Mouse (Mus musculus) megakaryocyte-erythroid progenitor cell, adult 5-6 weeks (primary cell): ENCODE data around the gene Dpf2. TPM values are rescaled to one million over a fixed set of nuclear protein-coding genes. Genes with fewer than 3 reads are reported as not detected.

Experiments used
- total RNA-seq, 2 experiments: library from RNA; stranded (forward) in 1 of 2; stranded (reverse) in 1 of 2; fragments of 200-1000, 215-1000 nt in 1 of 2; fragments of >200 nt in 1 of 2; fragmentation: Nextera tagmentation in 1 of 2; gene quantifications; 2 replicates each; pipeline ENCODE4 v1.2.3; 2014 to 2017

Gene Dpf2
- total RNA-seq, 2 experiments from 2014 or later: 95.9 to 124 TPM

Other genes with a start within 250 kb of the Dpf2 start
Only the 30 nearest of the 31 such genes appear.
- 17.8 and 18.3 TPM in 2 replicates for gene Map3k11, start 224.3 kb downstream of the Dpf2 start, total RNA-seq (2014; fragmentation: Nextera tagmentation)
- gene Map3k11, start 224.3 kb downstream of the Dpf2 start, total RNA-seq (2017): 10.9 and 15.8 TPM in 2 replicates
- gene Pcnx3, start 224.1 kb downstream of the Dpf2 start, total RNA-seq (2014; fragmentation: Nextera tagmentation): 55.8 and 72.0 TPM in 2 replicates
- 8.2 and 14.4 TPM in 2 replicates for gene Pcnx3, start 224.1 kb downstream of the Dpf2 start, total RNA-seq (2017)
- not detected in 2 replicates for gene Kcnk7, start 208.6 kb downstream of the Dpf2 start, total RNA-seq (2014; fragmentation: Nextera tagmentation)
- 0.19 TPM in 1 of 2 replicates, not detected in the other for gene Kcnk7, start 208.6 kb downstream of the Dpf2 start, total RNA-seq (2017)
- 43.9 and 46.1 TPM in 2 replicates for gene Ehbp1l1, start 186.7 kb downstream of the Dpf2 start, total RNA-seq (2014; fragmentation: Nextera tagmentation)
- gene Ehbp1l1, start 186.7 kb downstream of the Dpf2 start, total RNA-seq (2017): 42.4 and 43.6 TPM in 2 replicates
- 34.3 and 35.1 TPM in 2 replicates for gene Fam89b, start 183.4 kb downstream of the Dpf2 start, total RNA-seq (2014; fragmentation: Nextera tagmentation)
- 12.5 and 13.3 TPM in 2 replicates for gene Fam89b, start 183.4 kb downstream of the Dpf2 start, total RNA-seq (2017)
- 3.5 and 4.4 TPM in 2 replicates for gene Ltbp3, start 172.1 kb downstream of the Dpf2 start, total RNA-seq (2014; fragmentation: Nextera tagmentation)
- 3.4 TPM in 2 replicates for gene Ltbp3, start 172.1 kb downstream of the Dpf2 start, total RNA-seq (2017)
- 28.7 and 43.4 TPM in 2 replicates for gene Scyl1, start 141.6 kb downstream of the Dpf2 start, total RNA-seq (2014; fragmentation: Nextera tagmentation)
- gene Scyl1, start 141.6 kb downstream of the Dpf2 start, total RNA-seq (2017): 20.2 and 23.1 TPM in 2 replicates
- gene Frmd8, start 37.7 kb downstream of the Dpf2 start, total RNA-seq (2014; fragmentation: Nextera tagmentation): 12.5 and 14.1 TPM in 2 replicates
- 10.7 and 14.3 TPM in 2 replicates for gene Frmd8, start 37.7 kb downstream of the Dpf2 start, total RNA-seq (2017)
- gene Slc25a45, start 35.2 kb downstream of the Dpf2 start, total RNA-seq (2014; fragmentation: Nextera tagmentation): 10.0 and 20.1 TPM in 2 replicates
- 11.7 and 11.9 TPM in 2 replicates for gene Slc25a45, start 35.2 kb downstream of the Dpf2 start, total RNA-seq (2017)
- gene Tigd3, start 18.9 kb downstream of the Dpf2 start, total RNA-seq (2014; fragmentation: Nextera tagmentation): 5.3 and 5.9 TPM in 2 replicates
- 2.2 and 3.1 TPM in 2 replicates for gene Tigd3, start 18.9 kb downstream of the Dpf2 start, total RNA-seq (2017)
- gene Cdc42ep2, start 11.8 kb upstream of the Dpf2 start, total RNA-seq (2014; fragmentation: Nextera tagmentation): 0.77 TPM in 1 of 2 replicates, not detected in the other
- gene Cdc42ep2, start 11.8 kb upstream of the Dpf2 start, total RNA-seq (2017): not detected in 2 replicates
- gene Pola2, start 51.2 kb upstream of the Dpf2 start, total RNA-seq (2014; fragmentation: Nextera tagmentation): 134 and 164 TPM in 2 replicates
- 62.6 and 87.0 TPM in 2 replicates for gene Pola2, start 51.2 kb upstream of the Dpf2 start, total RNA-seq (2017)
- gene Slc22a20, start 73.1 kb upstream of the Dpf2 start, total RNA-seq (2014; fragmentation: Nextera tagmentation): not detected in 2 replicates
- not detected in 2 replicates for gene Slc22a20, start 73.1 kb upstream of the Dpf2 start, total RNA-seq (2017)
- 41.2 and 46.0 TPM in 2 replicates for gene Capn1, start 102.9 kb upstream of the Dpf2 start, total RNA-seq (2014; fragmentation: Nextera tagmentation)
- gene Capn1, start 102.9 kb upstream of the Dpf2 start, total RNA-seq (2017): 30.6 and 53.5 TPM in 2 replicates
- 31.2 and 52.3 TPM in 2 replicates for gene Syvn1, start 133.6 kb upstream of the Dpf2 start, total RNA-seq (2014; fragmentation: Nextera tagmentation)
- gene Syvn1, start 133.6 kb upstream of the Dpf2 start, total RNA-seq (2017): 5.8 and 7.5 TPM in 2 replicates
- gene Mrpl49, start 144.8 kb upstream of the Dpf2 start, total RNA-seq (2014; fragmentation: Nextera tagmentation): 54.4 and 64.1 TPM in 2 replicates
- 33.6 and 41.0 TPM in 2 replicates for gene Mrpl49, start 144.8 kb upstream of the Dpf2 start, total RNA-seq (2017)
- gene Fau, start 144.8 kb upstream of the Dpf2 start, total RNA-seq (2014; fragmentation: Nextera tagmentation): 2,866 and 2,996 TPM in 2 replicates
- gene Fau, start 144.8 kb upstream of the Dpf2 start, total RNA-seq (2017): 1,307 and 1,586 TPM in 2 replicates
- gene Znhit2, start 148.2 kb upstream of the Dpf2 start, total RNA-seq (2014; fragmentation: Nextera tagmentation): 11.5 and 16.7 TPM in 2 replicates
- 10.7 and 11.2 TPM in 2 replicates for gene Znhit2, start 148.2 kb upstream of the Dpf2 start, total RNA-seq (2017)
- gene Tm7sf2, start 155.4 kb upstream of the Dpf2 start, total RNA-seq (2014; fragmentation: Nextera tagmentation): 13.7 and 14.7 TPM in 2 replicates
- gene Tm7sf2, start 155.4 kb upstream of the Dpf2 start, total RNA-seq (2017): 3.6 and 4.8 TPM in 2 replicates
- 45.2 and 61.4 TPM in 2 replicates for gene Vps51, start 164.2 kb upstream of the Dpf2 start, total RNA-seq (2014; fragmentation: Nextera tagmentation)
- gene Vps51, start 164.2 kb upstream of the Dpf2 start, total RNA-seq (2017): 33.9 and 40.6 TPM in 2 replicates
- not detected in 2 replicates for gene Tmem262, start 167.0 kb upstream of the Dpf2 start, total RNA-seq (2014; fragmentation: Nextera tagmentation)
- not detected in 2 replicates for gene Tmem262, start 167.0 kb upstream of the Dpf2 start, total RNA-seq (2017)
- not detected in 2 replicates for gene Gm28374, start 169.2 kb upstream of the Dpf2 start, total RNA-seq (2014; fragmentation: Nextera tagmentation)
- gene Gm28374, start 169.2 kb upstream of the Dpf2 start, total RNA-seq (2017): 0.99 TPM in 1 of 2 replicates, not detected in the other
- 20.4 and 38.0 TPM in 2 replicates for gene Zfpl1, start 171.9 kb upstream of the Dpf2 start, total RNA-seq (2014; fragmentation: Nextera tagmentation)
- 34.2 and 34.8 TPM in 2 replicates for gene Zfpl1, start 171.9 kb upstream of the Dpf2 start, total RNA-seq (2017)
- 47.6 and 48.9 TPM in 2 replicates for gene Cdca5, start 172.0 kb upstream of the Dpf2 start, total RNA-seq (2014; fragmentation: Nextera tagmentation)
- gene Cdca5, start 172.0 kb upstream of the Dpf2 start, total RNA-seq (2017): 25.2 and 25.9 TPM in 2 replicates
- 3.5 and 5.7 TPM in 2 replicates for gene AC131692.1, start 181.4 kb upstream of the Dpf2 start, total RNA-seq (2014; fragmentation: Nextera tagmentation)
- 0.95 and 1.6 TPM in 2 replicates for gene AC131692.1, start 181.4 kb upstream of the Dpf2 start, total RNA-seq (2017)
- gene Naaladl1, start 192.8 kb upstream of the Dpf2 start, total RNA-seq (2014; fragmentation: Nextera tagmentation): 1.5 and 2.1 TPM in 2 replicates
- not detected in 2 replicates for gene Naaladl1, start 192.8 kb upstream of the Dpf2 start, total RNA-seq (2017)
- 18.8 and 20.9 TPM in 2 replicates for gene Sac3d1, start 205.6 kb upstream of the Dpf2 start, total RNA-seq (2014; fragmentation: Nextera tagmentation)
- 7.7 and 9.3 TPM in 2 replicates for gene Sac3d1, start 205.6 kb upstream of the Dpf2 start, total RNA-seq (2017)
- gene Snx15, start 215.3 kb upstream of the Dpf2 start, total RNA-seq (2014; fragmentation: Nextera tagmentation): 15.2 and 24.6 TPM in 2 replicates
- gene Snx15, start 215.3 kb upstream of the Dpf2 start, total RNA-seq (2017): 7.0 and 13.2 TPM in 2 replicates
- gene Batf2, start 228.0 kb upstream of the Dpf2 start, total RNA-seq (2014; fragmentation: Nextera tagmentation): 2.0 TPM in 1 of 2 replicates, not detected in the other
- 0.42 TPM in 1 of 2 replicates, not detected in the other for gene Batf2, start 228.0 kb upstream of the Dpf2 start, total RNA-seq (2017)
- 43.2 and 45.4 TPM in 2 replicates for gene Arl2, start 228.5 kb upstream of the Dpf2 start, total RNA-seq (2014; fragmentation: Nextera tagmentation)
- gene Arl2, start 228.5 kb upstream of the Dpf2 start, total RNA-seq (2017): 26.4 and 38.6 TPM in 2 replicates